Mouse (Mus musculus): ENCODE results near the gene Arhgef19.

Gene Arhgef19

DNA sequence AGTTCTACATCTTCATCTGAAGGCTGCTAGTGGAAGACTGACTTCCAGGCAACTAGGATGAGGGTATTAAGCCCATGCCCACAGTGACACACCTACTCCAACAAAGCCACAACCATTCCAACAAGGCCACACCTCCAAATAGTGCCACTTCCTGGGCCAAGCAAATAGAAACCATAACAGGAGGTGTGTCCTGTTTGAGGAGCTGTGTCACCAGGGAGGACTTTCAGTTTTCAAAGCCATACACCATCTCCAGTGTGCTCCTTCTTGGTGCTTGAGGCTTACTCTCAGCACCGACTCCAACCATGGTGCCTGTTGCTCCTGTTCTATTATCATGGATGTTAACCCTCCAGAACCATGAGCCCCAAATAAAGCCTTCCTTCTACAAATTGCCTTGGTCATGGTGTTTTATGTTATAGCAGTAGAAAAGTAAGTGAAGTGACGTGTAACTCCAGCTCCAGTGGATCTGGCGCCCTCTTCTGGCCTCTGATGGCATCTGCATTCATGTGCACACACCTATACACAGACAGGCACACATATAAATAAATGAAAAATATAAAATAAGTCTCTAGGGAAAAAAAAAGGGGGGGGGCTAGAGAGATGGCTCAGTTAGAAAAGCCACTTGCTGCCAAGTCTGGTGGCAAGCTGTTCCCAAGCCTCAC lies 26.8 kb downstream of the Arhgef19 start:
- DNase-seq (ENCODE audit: extremely low spot score, low spot score), result no peak

DNA sequence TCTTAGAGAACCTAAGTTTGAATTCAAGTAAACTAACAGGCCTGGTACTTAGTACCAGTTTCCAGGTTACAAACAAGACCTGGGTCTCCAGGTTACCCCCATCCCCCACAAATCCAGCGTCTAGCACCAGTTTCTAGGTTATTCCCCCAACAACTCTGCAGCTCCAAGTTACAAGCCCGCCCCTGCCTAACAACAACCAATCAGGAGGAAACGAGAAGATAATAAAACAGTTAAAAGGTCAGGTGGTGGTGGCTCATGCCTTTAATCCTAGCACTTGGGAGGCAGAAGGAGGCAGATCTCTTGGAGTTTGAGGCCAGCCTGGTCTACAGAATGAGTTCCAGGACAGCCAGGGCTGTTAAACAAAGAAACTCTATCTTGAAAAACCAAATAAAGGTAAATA lies 28.0 kb downstream of the Arhgef19 start:
- DNase-seq (ENCODE audit: extremely low spot score, low spot score), result no peak

GRCm38 (mm10) chr4:141267837-141268236 lies 28.5 kb downstream of the Arhgef19 start:
- DNase-seq (ENCODE audit: extremely low spot score, low spot score), result peak; percentile 67

- no peak for DNase-seq (ENCODE audit: extremely low spot score, low spot score)
Measured at GRCm38 (mm10) chr4:141268350-141268749, 29.1 kb downstream of the Arhgef19 start.

- no peak for DNase-seq (ENCODE audit: extremely low spot score, low spot score)
Measured at GRCm38 (mm10) chr4:141269080-141269479, 29.8 kb downstream of the Arhgef19 start.

DNA sequence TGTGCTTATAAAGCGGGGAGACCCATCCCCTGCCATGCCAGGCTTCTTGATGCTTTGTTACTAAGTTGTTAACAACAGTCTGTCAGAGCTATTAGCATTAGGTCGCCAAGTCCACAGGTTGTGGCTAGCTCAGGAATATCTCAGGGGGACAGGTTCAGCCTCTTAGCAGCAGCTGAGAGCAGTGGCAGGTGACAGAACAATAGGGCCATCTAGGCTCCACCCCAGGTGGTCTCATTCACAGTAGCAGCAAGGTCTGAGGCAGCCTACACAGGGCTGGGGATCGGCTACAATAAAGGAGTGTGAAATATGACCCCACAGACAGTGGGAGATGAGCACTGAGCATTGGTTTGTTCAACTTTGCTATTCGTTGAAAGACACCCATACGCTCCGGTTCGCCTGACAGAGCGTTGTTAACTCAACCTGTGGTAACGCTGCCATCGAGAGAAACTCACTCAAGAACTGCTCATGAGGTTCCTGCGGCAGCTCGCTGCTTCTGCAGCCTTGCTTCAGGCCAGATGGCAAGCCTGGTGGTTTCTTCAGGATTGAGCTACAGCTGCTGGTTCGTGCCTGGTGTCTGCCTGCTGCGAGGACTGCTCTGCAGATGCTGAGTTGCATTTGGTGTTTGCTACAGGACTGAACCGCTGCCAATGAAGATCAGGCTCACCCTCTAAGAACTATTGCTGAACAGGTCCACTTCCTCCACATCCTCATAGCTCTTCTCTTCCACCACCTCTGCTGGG lies 31.1 kb downstream of the Arhgef19 start:
- DNase-seq (ENCODE audit: extremely low spot score, low spot score), result no peak

DNA sequence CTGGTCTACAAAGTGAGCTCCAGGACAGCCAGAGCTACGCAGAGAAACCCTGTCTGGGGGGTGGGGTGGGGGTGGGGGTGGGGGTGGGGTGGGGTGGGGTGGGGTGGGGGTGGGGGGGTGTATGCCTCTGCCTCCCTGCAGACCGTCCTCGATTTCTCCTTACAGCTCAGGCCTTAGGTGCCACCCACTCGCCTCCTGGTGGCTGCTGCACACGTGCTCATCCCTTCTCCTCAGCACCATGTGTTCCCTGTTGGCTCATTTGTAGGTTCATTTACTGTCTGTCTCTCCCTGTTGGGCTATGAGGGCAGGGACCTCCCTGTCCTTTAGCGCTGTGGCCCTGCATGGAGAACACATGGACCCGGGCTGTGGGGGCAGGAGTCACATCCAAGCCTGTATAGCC lies 31.9 kb downstream of the Arhgef19 start:
- no peak for DNase-seq (ENCODE audit: extremely low spot score, low spot score)

- DNase-seq (ENCODE audit: extremely low spot score, low spot score), result no peak
Measured at GRCm38 (mm10) chr4:141271721-141272120, 32.4 kb downstream of the Arhgef19 start.

- no peak for DNase-seq (ENCODE audit: extremely low spot score, low spot score)
Measured at GRCm38 (mm10) chr4:141272878-141273277, 33.6 kb downstream of the Arhgef19 start.

DNA sequence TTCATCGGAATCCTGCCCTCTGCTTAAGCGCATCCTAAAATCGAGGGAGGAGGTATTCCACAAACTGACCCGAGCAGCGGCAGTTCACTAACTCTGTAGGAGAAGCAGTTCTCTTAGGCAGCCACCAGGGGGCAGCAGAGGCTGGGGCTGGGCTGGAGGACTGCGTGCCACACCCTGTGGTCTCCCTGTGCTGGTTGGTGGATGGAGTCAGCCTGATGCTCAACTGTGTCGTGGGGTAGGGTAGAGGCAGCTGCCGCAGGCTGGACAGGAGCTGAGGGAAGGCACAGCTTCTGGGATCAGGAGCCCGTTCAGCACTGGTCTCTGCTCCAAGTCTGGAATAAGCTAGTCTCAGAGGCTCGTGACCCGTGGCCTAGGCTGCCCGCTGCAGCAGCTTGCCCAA lies 34.0 kb downstream of the Arhgef19 start:
- DNase-seq (ENCODE audit: extremely low spot score, low spot score), result peak; percentile 91

- DNase-seq (ENCODE audit: extremely low spot score, low spot score), result no peak
Measured at GRCm38 (mm10) chr4:141274485-141275341, 35.4 kb downstream of the Arhgef19 start.

GRCm38 (mm10) chr4:141277157-141277556 lies 37.9 kb downstream of the Arhgef19 start:
- no peak for DNase-seq (ENCODE audit: extremely low spot score, low spot score)

DNA sequence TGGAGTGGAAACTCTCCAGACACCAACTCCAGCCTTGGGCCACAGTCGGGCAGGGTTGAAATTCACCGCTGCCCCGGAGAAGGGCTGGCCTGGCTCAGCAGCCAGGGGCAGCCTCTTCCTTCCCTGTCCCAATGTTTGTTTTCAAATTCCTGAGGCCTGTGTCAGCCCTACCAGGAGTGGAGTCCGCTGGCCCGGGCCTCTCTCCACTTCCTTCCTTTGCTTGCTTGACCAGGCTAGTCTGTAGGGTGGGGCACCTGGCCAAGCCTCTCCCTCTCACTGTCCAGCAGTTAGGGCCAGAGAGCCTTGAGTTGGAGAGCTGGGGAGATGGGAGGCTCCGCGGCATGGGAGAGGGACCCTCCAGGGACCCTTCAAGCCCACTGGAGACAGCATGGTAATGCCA lies 38.9 kb downstream of the Arhgef19 start:
- no peak for DNase-seq (ENCODE audit: extremely low spot score, low spot score)

GRCm38 (mm10) chr4:141279327-141279726 lies 40.0 kb downstream of the Arhgef19 start:
- DNase-seq (ENCODE audit: extremely low spot score, low spot score), result no peak

DNA sequence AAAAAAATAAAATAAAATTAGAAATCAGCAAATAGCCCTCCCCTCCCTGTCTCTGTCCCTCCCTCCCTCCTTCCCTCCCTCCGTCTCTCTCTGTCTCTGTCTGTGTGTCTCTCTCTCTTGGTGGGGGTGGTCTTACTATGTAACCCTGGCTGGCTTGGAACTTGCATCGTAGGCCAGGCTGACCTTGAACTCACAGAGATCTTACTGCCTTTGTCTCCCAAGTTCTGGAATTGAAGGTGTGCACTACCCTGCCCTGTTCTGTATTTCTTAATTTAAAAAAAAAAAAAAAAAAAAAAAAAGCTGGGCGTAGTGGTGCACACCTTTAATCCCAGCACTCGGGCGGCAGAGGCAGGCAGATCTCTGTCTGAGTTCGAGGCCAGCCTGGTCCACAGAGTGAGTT lies 40.5 kb downstream of the Arhgef19 start:
- DNase-seq (ENCODE audit: extremely low spot score, low spot score), result no peak

- DNase-seq (ENCODE audit: extremely low spot score, low spot score), result no peak
Measured at GRCm38 (mm10) chr4:141280471-141280870, 41.2 kb downstream of the Arhgef19 start.

GRCm38 (mm10) chr4:141281153-141281552 lies 41.9 kb downstream of the Arhgef19 start:
- DNase-seq (ENCODE audit: extremely low spot score, low spot score), result no peak

- no peak for DNase-seq (ENCODE audit: extremely low spot score, low spot score)
Measured at GRCm38 (mm10) chr4:141281578-141281977, 42.3 kb downstream of the Arhgef19 start.

- no peak for DNase-seq (ENCODE audit: extremely low spot score, low spot score)
Measured at GRCm38 (mm10) chr4:141282087-141282486, 42.8 kb downstream of the Arhgef19 start.

GRCm38 (mm10) chr4:141282623-141283022 lies 43.3 kb downstream of the Arhgef19 start:
- DNase-seq (ENCODE audit: extremely low spot score, low spot score), result no peak

DNA sequence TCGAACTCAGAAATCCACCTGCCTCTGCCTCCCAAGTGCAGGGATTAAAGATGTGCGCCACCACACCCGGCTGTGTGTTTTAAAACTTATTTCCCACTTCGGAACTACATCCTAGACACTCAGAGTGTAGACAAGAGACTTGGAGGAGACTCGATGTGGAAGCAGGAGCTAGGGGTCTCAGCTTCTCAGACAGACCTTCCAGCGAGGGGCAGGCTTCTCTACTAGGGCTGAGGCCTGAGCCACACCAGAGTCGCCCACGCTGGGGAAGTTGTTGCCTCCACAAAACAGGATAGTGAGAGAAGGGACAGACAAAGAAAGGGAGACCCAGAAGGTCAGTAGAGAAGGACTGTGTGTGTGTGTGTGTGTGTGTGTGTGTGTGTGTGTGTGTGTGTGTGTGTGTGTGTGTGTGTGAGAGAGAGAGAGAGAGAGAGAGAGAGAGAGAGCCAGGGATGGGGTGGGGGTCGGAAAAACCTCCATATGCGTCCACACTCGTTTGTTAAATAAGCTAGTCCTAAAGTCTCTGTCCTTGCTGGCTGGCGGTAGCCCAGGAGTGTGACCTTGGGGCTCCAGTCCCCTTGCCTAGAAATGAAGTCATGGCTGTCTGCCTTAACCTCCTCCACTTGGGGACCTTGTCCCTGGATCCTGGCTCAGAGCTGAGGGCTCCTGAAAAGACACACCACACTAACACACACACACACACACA lies 44.0 kb downstream of the Arhgef19 start:
- no peak for DNase-seq (ENCODE audit: extremely low spot score, low spot score)
